Mouse (Mus musculus) cortical plate, adult 2 months (tissue): ENCODE data around the gene Tmem35b.

Experiments used
- CTCF ChIP-seq: fragments of 200-500 bp; IDR thresholded peaks from 2 replicates; pipeline ENCODE4 v1.5.1; 2011; ENCODE audit warnings: mild to moderate bottlenecking, control low read depth, low read length; ENCODE audit not compliant: insufficient read depth; ENCODE audit errors: extremely low read depth
- POLR2A ChIP-seq: fragments of 200-500 bp; IDR thresholded peaks from 2 replicates; pipeline ENCODE4 v1.6.1; 2011; ENCODE audit warnings: mild to moderate bottlenecking, low read length, control low read depth; ENCODE audit not compliant: insufficient read depth; ENCODE audit errors: extremely low read depth

- no peak for TF ChIP-seq CTCF
- no peak for TF ChIP-seq POLR2A
Observed at GRCm38 (mm10) chr4:127155757-127156156, 32.3 kb downstream of the Tmem35b start.
